Mouse (Mus musculus) intestine, postnatal 0 days (tissue): ENCODE measurements at regions not wholly inside any gene's neighbourhood (a gene's known extent, or its start where the extent isn't known, plus 50 kb on each side); places are given as distances from the start of the nearest gene placed in this dataset.
"Not testable (repeated sequence)": the region's sequence is repeated elsewhere in the genome, so short reads cannot be mapped to it uniquely, and the experiment has no call there.

Experiments
- ATAC-seq: fragments of 200-750 bp; cut with Nextera tagmentation; 2 replicates; pipeline ENCODE4 v1.8.0; 2017; ENCODE audit warnings: mild to moderate bottlenecking, moderate TSS enrichment, moderate library complexity
- H3K27ac ChIP-seq: fragments of 300-500 bp; sonication (generic); 2 replicates; pipeline ENCODE4 v1.5.1; 2014; ENCODE audit warnings: mild to moderate bottlenecking, low read depth, low read length, moderate library complexity
- H3K27me3 ChIP-seq: fragments of 300-500 bp; sonication (generic); replicated peaks from 2 replicates; pipeline ENCODE4 v1.6.1; 2014; ENCODE audit warnings: low read length, mixed read lengths; ENCODE audit not compliant: control insufficient read depth, insufficient read depth
- H3K36me3 ChIP-seq: fragments of 300-500 bp; sonication (generic); 2 replicates; pipeline ENCODE4 v1.6.1; 2014; ENCODE audit warnings: mild to moderate bottlenecking, moderate library complexity; ENCODE audit not compliant: control insufficient read depth, insufficient read depth
- H3K4me1 ChIP-seq: fragments of 300-500 bp; sonication (generic); replicated peaks from 2 replicates; pipeline ENCODE4 v1.6.1; 2014; ENCODE audit warnings: antibody characterized with exemption, low read length, mixed read lengths; ENCODE audit not compliant: control insufficient read depth, insufficient read depth
- H3K4me2 ChIP-seq: fragments of 300-500 bp; sonication (generic); replicated peaks from 2 replicates; pipeline ENCODE4 v1.6.1; 2014; ENCODE audit warnings: low read depth, mild to moderate bottlenecking, moderate library complexity
- H3K4me3 ChIP-seq: fragments of 300-500 bp; sonication (generic); 2 replicates; pipeline ENCODE4 v1.5.1; 2014; ENCODE audit warnings: low read depth, low read length
- H3K9ac ChIP-seq: fragments of 300-500 bp; sonication (generic); 2 replicates; pipeline ENCODE4 v1.6.1; 2014; ENCODE audit warnings: mild to moderate bottlenecking, low read depth, low read length
- H3K9me3 ChIP-seq: fragments of 300-500 bp; sonication (generic); 2 replicates; pipeline ENCODE4 v1.6.1; 2016; ENCODE audit warnings: mixed run types; ENCODE audit not compliant: control insufficient read depth
- CTCF ChIP-seq: sonication (generic); IDR thresholded peaks from 2 replicates; pipeline ENCODE4 v1.5.1; 2016; ENCODE audit warnings: low read depth, mild to moderate bottlenecking, control low read depth, antibody characterized with exemption, moderate library complexity
- WGBS: fragments of 180-500 bp; shearing (Covaris S2); extraction: QIAGEN DNeasy Blood & Tissue Kit; methylation state at CpG from one replicate; pipeline ENCODE4 v1.1.7; 2014; 5-methylcytosine and 5-hydroxymethylcytosine counted together

DNA sequence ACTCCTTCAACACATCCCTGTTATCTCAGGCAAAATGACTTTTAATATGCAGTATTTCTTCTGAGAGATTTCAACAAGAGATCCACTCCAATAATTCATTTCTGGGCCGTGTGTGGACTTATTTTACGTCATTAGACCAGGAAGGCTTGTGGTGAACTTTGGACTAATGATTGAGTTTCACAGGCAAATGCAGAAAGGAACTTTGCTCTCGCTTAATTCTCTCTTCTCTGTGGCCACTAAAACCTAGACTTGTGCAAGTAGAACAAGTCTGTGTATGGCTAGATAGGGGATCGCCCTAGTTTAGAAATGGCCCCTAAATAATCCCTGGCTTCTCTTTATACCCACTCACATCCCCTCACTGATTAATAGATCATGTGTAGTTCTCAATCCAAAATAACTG is 50.6 kb upstream of the Ppp1r12a start:
- no peaks in the 10 kb centered on the region for H3K36me3 ChIP-seq
- H3K4me1 ChIP-seq = 0 out of 2 replicates have a peak, but pooled peaks cover 3% of the 10 kb centered on the region
- H3K9me3 ChIP-seq = no peaks in the 10 kb centered on the region
- WGBS = 43% methylated on average over 4 of the region's 4 CpGs
- no peak overlapping the region; the same call in 1 of the 2 replicates for H3K27ac ChIP-seq
- no peak overlapping the region for H3K9ac ChIP-seq
- no peak for TF ChIP-seq CTCF
- H3K4me3 ChIP-seq = no peak overlapping the region
- H3K4me2 ChIP-seq = no peak overlapping the region; the same call in 1 of the 2 replicates
- peak; percentile 68 for ATAC-seq
- H3K27me3 ChIP-seq = no peaks in the 10 kb centered on the region

DNA sequence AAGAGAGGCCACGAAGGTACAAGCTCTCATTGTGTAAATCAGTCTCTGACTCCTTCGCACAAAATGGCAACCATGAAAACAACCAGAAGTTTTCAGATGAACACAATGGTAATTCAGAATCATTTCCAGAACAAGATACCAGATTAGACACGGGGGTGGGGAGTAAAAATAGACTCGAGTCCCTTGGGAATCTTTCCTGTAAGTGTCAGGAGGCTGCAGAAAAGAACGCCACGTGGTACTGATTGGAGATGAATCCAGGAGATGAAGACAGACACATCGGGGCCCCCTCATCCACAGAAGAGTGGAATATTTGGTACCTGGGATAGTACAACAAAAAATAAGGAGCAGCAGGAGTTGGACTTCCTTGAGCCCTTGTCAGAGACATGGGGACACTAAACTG is 51.1 kb upstream of the Ppp1r12a start:
- TF ChIP-seq CTCF = no peak
- ATAC-seq = no peak
- H3K4me3 ChIP-seq = no peak overlapping the region
- H3K27ac ChIP-seq = 0 out of 2 replicates have a peak overlapping the region, but pooled peaks have one; percentile 4
- H3K27me3 ChIP-seq = no peaks in the 10 kb centered on the region
- H3K9me3 ChIP-seq = no peaks in the 10 kb centered on the region
- no peaks in the 10 kb centered on the region for H3K36me3 ChIP-seq
- 79% methylated on average over 7 of the region's 7 CpGs for WGBS
- H3K4me2 ChIP-seq = no peak overlapping the region
- 0 out of 2 replicates have a peak, but pooled peaks cover 3% of the 10 kb centered on the region for H3K4me1 ChIP-seq
- H3K9ac ChIP-seq = no peak overlapping the region

DNA sequence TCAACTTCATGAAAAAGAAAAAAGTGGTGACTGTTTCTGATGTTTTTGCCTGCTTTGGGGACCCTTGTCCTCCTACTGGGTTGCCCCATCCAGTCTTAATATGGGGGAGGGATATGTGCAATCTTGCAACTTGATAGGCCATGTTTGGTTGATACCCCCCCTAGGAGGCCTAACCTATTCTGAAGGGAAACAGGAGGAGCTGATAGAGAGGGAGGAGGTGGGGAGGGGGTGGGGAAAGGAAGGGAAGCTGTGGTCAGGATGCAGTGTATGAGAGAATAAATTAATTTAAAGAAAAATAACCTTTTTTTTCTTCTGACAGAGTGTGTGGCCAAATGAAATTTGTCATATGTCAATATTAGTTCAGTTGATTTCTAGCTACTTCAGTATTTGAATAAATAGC is 51.8 kb upstream of the Ppp1r12a start:
- Histone ChIP-seq H3K4me2 (no peak overlapping the region), H3K4me3 (no peak overlapping the region), H3K9me3 (no peaks in the 10 kb centered on the region), H3K27ac (no peak overlapping the region), H3K9ac (no peak overlapping the region), H3K36me3 (no peaks in the 10 kb centered on the region), H3K4me1 (0 out of 2 replicates have a peak, but pooled peaks cover 3% of the 10 kb centered on the region), H3K27me3 (no peaks in the 10 kb centered on the region)
- TF ChIP-seq CTCF = no peak
- no peak for ATAC-seq

DNA sequence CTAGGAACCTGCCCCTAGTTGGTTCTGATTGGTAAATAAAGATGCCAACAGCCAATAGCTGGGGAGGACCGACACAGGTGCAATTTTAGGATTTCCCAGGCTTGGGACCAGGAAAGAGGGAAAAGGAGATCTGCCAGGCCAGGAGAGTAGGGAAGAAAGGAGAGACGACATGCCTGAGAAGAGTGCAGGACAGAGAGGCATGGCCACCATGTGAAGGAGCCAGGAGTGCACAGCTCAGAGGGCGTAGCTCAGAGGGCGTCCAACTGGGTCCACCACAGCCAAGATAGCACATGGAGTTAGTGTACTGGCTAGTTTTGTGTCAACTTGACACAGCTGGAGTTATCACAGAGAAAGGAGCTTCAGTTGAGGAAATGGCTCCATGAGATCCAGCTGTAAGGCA is 53.5 kb upstream of the Ppp1r12a start:
- 73% methylated on average over 4 of the region's 4 CpGs for WGBS
- H3K4me3 ChIP-seq, H3K4me1 ChIP-seq, H3K27me3 ChIP-seq, H3K36me3 ChIP-seq, H3K4me2 ChIP-seq, H3K27ac ChIP-seq, ATAC-seq, H3K9ac ChIP-seq, H3K9me3 ChIP-seq: not testable (repeated sequence)

DNA sequence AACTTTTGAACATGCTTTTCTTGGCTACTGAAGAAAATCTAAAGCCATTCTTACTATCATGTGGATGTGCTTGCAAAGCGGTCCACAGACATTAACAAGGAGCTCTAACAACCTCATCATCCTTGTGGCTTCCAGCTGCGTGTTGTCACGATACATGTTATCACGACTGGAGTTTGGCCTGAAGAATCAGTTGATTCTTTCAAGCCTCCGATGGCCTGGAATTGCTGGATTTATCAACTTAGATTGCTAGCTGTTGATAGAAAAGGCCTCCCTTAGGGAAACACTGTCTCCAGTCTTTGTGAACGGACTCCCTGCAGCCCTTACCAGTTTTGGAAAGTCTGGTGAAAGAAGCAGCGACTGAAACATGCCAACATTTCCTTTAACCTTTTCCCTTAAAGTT is 60.5 kb upstream of the Ppp1r12a start:
- no peak overlapping the region for H3K9ac ChIP-seq
- no peaks in the 10 kb centered on the region for H3K27me3 ChIP-seq
- H3K36me3 ChIP-seq = no peaks in the 10 kb centered on the region
- WGBS = 27% methylated on average over 7 of the region's 7 CpGs
- no peak overlapping the region for H3K4me3 ChIP-seq
- H3K4me2 ChIP-seq = no peak overlapping the region
- no peaks in the 10 kb centered on the region for H3K4me1 ChIP-seq
- H3K9me3 ChIP-seq = no peaks in the 10 kb centered on the region
- no peak for ATAC-seq
- H3K27ac ChIP-seq = no peak overlapping the region
- TF ChIP-seq CTCF = no peak

DNA sequence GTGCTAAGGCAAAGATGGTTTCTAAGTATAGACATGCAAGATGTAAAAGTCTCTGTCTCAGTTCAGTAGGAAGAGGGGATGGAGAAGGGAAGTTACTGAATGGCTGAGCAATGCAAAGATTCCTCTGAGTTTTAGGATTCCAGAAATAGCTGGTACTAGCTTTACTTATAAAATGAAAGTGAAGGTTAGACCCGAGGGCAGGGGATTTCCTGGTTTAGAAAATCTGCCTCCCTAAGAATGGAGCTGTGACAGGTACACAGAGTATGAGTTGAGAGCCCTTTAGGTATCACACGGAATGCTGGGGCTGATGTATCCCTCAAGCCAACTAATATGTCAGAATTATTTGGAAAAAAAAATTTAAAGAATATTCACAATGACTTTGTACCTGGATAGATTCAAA is 69.0 kb upstream of the Ppp1r12a start:
- no peak overlapping the region for H3K27ac ChIP-seq
- 61% methylated on average over 2 of the region's 2 CpGs for WGBS

DNA sequence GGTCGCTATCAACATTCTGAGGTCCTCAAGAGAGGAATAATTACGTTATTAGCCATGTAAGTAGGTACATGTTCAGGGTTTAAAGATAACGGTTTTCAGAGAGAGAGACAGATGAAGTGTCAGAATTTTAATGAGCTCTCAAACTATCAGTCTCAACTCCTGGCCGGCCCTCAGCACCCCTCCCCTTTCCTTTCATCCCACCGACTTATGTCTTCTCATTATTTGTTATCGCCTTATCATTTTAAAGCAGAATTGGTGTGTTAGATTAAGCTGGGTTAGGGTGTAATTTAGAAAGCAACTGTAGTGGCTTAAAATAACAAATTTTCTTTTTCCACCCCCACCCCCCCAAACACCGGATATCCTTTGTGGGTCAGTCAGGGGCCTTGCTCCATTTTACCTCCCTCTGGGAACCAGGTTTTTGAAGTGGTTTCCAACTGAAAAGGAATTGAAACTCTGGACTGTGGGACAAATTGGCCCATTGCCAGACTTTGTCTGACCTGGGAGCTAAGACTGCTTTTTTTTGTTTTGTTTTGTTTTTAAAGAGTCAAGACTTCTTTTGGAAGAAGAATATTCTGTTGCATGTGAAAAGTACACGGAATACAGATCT is 72.5 kb upstream of the Ppp1r12a start:
- H3K36me3 ChIP-seq = no peaks in the 10 kb centered on the region
- no peak overlapping the region for H3K9ac ChIP-seq
- H3K4me1 ChIP-seq = no peaks in the 10 kb centered on the region
- no peaks in the 10 kb centered on the region for H3K9me3 ChIP-seq
- no peaks in the 10 kb centered on the region for H3K27me3 ChIP-seq
- H3K4me2 ChIP-seq = no peak overlapping the region
- TF ChIP-seq CTCF = no peak
- 49% methylated on average over 8 of the region's 8 CpGs for WGBS
- H3K4me3 ChIP-seq = no peak overlapping the region
- H3K27ac ChIP-seq = no peak overlapping the region
- ATAC-seq = no peak

More for the DNA sequence above, 69.0 kb upstream of the Ppp1r12a start:
- Histone ChIP-seq H3K4me3 (no peak overlapping the region), H3K27me3 (no peaks in the 10 kb centered on the region), H3K36me3 (no peaks in the 10 kb centered on the region), H3K4me1 (no peaks in the 10 kb centered on the region), H3K4me2 (no peak overlapping the region), H3K9ac (no peak overlapping the region), H3K9me3 (no peaks in the 10 kb centered on the region)
- ATAC-seq = no peak
- TF ChIP-seq CTCF = no peak
